Mouse (Mus musculus) brown adipose tissue, adult 24 weeks (tissue): ENCODE measurements around the gene Prx. TPM values are rescaled to one million over a fixed set of nuclear protein-coding genes. Genes with fewer than 3 reads are reported as not detected.
"Not testable (repeated sequence)": the region's sequence is repeated elsewhere in the genome, so short reads cannot be mapped to it uniquely, and the experiment has no call there.

ENCODE experiments used
- H3K27ac ChIP-seq: fragments of 200-500 bp; replicated peaks from 2 replicates; pipeline ENCODE4 v1.5.1; 2012; ENCODE audit warnings: low read depth, mild to moderate bottlenecking, low read length
- H3K4me1 ChIP-seq: fragments of 200-500 bp; 2 replicates; pipeline ENCODE4 v1.6.1; 2012; ENCODE audit warnings: low read length, mixed read lengths; ENCODE audit not compliant: control insufficient read depth, insufficient read depth, insufficient read length
- H3K4me3 ChIP-seq: fragments of 200-500 bp; 2 replicates; pipeline ENCODE4 v1.5.1; 2012; ENCODE audit warnings: low read depth, mild to moderate bottlenecking, low read length, moderate library complexity; ENCODE audit not compliant: insufficient read depth
- polyA plus RNA-seq: library from polyadenylated mRNA; stranded (reverse); fragments of >200 nt; gene quantifications from 2 replicates; pipeline ENCODE4 v1.2.4, GENCODE M21; 2012; ENCODE audit not compliant: missing spikeins, insufficient read depth, insufficient read length

Gene Prx
- polyA plus RNA-seq, 1 experiment: 0.32 TPM

DNA sequence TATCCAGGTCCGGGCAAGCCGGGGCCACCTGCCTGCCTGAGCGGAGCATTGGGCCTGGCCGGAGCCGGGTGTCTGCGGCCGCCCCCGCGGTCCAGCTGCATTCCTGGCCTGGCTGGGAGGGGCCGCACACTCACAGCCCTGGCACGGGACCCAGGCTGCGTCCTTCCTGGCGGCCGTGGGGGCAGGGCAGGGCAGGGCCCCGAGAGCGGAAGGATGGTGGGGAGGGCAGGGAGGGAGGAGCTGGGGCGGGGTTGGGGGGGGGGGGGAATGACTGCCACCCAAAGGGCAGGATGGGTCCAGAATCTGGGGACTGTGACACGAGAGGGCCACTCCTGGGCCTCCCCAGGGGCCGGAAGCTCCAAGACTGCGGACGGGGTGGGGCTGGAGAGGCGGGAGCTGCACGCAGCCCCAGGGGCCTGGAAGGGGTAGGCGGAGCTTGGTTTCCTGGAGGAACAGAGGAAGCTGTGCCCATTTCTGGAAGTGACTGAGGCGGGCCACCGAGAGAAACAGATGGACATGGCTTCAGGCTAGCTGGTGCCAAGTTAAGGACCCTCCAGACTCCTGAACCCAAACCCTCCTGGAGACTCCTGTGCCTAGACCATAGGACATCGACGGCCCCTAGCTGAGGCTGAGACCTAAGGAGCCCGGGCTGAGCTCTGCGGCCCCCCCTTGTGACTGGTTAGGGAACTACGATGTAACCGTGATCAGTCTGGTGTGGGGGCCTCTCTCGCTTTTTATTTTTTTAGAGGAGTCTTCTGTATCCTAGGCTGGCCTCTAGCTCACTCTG is 8.4 kb upstream of the Prx start:
- H3K4me3 ChIP-seq: peak overlapping the region; percentile 63
- H3K27ac ChIP-seq: peak overlapping the region; percentile 96
- H3K4me1 ChIP-seq: peaks cover 13% of the 10 kb centered on the region

DNA sequence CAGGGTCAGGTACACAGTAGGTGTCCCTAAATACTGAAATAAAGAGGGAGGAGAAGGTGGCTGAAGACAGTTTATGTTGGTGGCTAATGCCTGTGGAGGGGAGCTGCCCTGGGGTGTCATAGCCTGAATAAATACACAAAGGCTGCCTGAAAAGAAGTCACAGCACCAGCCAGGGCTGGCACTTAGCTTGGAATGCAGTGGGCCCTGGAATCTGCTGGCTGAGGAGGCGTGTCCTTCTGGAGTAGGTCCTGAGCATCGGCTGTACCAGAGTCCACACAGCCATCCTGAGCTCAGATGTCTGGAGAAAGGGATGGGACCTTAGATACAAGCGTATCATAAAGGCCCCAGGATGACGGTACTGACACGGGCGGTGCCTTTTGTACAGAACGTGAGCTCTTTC is 7.3 kb upstream of the Prx start:
- H3K4me3 ChIP-seq: no peak overlapping the region
- peaks cover 13% of the 10 kb centered on the region for H3K4me1 ChIP-seq
- peak overlapping the region; percentile 96 for H3K27ac ChIP-seq

DNA sequence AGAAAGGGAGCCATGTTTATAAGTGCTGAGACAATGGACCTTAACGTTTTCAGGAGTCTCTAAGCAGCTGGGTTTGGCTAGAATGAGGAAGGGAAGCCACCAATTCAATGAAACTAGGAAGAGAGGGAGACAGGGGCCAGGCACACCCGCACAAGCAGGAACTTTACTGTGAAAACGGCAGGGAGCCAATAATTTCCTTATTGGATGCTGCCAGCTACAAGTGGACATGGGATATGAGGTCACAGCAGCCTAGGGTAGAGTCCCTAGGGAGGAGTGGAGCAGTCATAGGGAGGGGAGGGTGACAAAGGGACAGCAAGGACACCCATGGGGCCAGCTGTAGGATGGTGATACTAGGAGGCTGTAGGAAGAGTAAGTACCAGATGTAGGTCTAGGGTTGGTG is 6.1 kb upstream of the Prx start:
- peak overlapping the region; percentile 40; the same call in 1 of the 2 replicates for H3K27ac ChIP-seq
- peaks cover 12% of the 10 kb centered on the region for H3K4me1 ChIP-seq
- no peak overlapping the region for H3K4me3 ChIP-seq

DNA sequence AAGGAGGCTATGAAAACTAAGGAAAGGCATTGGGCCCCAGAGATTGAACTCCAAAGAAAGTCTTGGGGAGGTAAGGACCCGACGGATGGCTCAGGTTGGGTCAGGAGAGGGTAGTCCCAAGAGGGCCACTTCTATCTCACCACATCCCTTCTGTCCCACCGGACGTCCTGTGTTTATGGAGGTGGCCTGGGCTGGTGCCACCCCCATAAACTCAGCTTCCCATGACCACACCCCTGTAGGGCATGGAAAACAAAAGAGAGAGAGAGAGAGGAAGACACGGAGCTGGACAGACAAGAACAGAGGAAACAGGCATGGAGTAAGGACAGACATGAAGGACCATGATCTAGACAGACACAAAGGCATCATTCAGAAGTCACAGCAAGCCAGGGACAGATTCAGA is 5.7 kb upstream of the Prx start:
- H3K4me1 ChIP-seq: peaks cover 11% of the 10 kb centered on the region
- no peak overlapping the region for H3K4me3 ChIP-seq
- H3K27ac ChIP-seq: peak overlapping the region; percentile 40; the same call in 1 of the 2 replicates

DNA sequence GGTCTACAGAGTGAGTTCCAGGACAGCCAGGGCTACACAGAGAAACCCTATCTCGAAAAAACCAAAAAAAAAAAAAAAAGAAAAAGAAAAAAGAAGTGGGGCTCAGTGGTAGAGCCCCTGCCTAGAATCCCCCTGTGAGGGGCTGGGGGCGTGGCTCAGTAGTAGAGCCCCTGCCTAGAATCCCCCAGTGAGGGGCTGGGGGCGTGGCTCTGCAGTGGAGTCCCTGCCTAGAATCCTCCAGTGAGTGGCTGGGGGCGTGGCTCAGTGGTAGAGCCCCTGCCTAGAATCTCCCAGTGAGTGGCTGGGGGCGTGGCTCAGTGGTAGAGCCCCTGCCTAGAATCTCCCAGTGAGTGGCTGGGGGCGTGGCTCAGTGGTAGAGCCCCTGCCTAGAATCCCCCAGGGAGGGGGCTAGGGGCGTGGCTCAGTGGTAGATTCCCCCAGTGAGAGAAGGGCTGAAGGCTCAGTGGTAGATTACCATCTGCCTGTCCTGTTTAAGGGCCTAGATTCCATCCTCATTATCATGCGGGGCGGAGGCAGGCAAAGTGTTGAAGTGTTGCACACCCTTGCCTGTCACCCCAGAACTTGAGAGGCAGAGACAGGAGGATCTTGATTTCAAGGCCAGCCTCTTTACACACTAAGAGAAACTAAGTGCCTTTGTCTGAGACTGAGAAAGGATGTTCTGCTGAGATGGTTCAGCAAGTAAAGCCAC is 4.3 kb upstream of the Prx start:
- H3K4me3 ChIP-seq, H3K27ac ChIP-seq: not testable (repeated sequence)
- peaks cover 11% of the 10 kb centered on the region; the same call in 1 of the 2 replicates for H3K4me1 ChIP-seq

DNA sequence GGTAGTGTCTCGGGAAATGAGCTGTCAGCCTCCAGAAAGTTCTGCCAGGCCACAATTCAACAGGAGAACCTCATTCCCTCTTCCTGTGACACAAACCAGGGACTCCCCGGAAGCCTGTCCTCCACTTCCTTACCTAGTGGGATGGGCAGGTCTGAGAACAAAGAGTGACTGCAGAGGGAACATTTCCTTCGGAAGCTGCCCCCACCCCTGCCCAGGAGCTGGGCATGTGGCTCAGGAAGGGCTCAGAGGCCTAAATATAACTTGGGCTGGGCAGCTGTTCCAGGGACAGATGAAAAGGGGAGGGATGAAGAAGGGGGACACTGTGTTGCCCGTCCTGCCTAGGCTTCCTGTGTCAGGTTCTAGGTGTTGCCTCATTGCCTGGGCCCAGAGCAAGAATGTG is 2.5 kb downstream of the Prx start:
- peaks cover 3% of the 10 kb centered on the region; the same call in 1 of the 2 replicates for H3K4me1 ChIP-seq
- H3K27ac ChIP-seq: peak overlapping the region; percentile 87
- H3K4me3 ChIP-seq: no peak overlapping the region

DNA sequence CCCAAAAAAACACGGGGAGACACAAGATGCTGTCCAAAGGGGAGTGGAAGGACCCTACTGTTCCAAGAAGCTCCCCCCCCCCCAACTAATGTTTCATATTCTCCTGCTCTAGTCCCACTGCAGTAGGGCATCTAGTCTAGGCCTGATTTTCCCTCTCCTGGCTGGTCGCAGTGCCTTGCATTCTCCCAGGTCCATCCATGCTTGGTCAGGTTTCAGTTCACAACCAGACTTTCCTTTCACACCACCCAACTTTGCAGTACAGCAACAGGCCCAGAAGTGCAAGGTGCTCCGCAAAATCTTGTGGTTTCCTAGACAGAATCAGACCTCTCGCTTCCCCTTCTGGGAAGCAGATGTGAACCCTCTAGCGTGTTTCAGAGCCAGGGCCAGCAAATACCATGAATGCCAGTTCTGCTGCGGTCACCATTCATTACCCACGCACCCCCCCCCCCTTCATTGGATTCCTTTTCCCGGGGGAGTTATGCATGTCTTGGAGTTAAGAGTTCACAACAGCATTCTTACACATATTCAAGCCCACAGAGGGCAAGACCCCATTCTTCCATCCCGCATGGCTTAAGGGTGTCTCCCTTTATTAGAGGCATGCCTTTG is 7.7 kb downstream of the Prx start:
- peaks cover 5% of the 10 kb centered on the region for H3K4me1 ChIP-seq
- H3K4me3 ChIP-seq: no peak overlapping the region
- H3K27ac ChIP-seq: no peak overlapping the region

DNA sequence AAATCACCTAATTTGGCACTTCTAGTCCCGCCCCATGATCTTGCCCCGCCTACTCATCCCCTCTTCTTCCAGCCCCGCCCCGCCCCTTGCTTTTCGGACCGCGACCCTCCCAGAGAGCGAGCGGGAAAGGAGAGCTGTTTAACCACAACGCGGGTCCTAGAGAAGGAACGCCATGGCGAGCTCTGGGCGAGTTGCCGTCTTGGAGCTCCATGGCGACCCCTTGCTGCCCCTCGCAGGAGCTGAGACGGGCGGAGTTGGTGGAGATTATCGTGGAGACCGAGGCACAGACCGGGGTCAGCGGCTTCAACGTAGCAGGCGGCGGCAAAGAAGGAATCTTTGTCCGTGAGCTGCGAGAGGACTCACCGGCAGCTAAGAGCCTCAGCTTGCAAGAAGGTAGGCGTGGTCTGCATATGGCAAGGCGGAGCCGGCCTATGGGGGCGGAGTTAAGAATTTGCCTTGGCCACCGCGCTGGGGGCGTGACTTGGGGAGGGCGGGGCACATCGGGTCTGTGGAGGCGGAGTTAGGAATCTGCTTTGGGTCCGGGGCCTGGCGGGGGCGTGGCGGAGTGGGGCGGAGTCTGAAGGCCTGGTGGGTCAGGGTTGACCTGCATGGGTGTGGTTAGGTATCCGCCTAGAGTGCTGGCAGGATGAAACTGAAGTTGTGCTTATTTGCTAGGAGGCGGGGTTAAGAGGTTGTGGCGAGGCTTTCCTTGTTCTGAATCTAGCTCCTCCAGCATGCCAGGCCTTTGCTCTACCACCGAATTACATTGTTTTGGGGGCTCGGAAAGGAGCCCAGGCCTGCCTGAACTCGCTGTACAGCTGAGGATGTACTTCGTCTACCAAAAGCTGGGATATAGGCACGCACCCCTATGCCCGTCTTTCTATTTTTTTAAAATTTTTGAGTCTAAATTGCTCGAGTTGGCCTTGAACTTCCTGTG is 8.9 kb downstream of the Prx start:
- H3K4me1 ChIP-seq: peaks cover 5% of the 10 kb centered on the region
- H3K4me3 ChIP-seq: peak overlapping the region; percentile 84
- H3K27ac ChIP-seq: peak overlapping the region; percentile 90

DNA sequence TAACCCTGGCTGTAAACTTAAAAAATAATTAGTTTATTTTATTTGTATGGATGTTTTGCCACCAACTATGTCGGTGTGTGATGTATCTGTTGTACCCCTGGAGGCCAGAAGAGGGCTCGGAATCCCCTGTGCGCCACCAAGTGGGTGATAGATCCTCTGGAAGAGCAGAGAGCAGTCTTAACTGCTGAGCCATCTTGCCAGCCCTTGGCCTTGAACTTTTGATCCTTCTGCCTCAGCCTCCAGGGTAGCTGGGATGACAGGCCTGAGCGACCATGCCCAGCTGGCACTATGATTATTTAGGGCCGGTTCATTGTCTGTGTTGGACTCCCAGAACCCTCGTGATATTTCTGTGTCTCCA is 9.5 kb downstream of the Prx start:
- H3K4me3 ChIP-seq: no peak overlapping the region; the same call in 1 of the 2 replicates
- H3K4me1 ChIP-seq: peaks cover 5% of the 10 kb centered on the region
- H3K27ac ChIP-seq: peak overlapping the region; percentile 72; the same call in 1 of the 2 replicates

DNA sequence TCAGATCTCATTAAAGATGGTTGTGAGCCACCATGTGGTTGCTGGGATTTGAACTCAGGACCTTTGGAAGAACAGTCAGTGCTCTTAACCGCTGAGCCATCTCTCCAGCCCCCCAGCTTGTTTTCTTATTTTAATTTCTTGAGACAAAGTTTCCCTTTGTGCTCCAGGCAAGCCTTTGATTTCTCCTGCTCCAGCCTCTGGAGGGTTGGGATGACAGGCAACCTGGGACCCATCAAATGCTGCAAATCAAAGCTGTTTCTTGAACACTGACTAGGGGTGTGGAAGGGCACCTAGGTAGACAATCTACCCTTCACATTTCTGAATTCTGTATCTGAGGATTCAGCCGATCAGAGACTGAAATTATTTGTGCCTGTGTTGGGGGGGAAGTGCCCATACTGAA is 11.7 kb downstream of the Prx start:
- Histone ChIP-seq H3K27ac (no peak overlapping the region), H3K4me1 (peaks cover 5% of the 10 kb centered on the region), H3K4me3 (no peak overlapping the region)

DNA sequence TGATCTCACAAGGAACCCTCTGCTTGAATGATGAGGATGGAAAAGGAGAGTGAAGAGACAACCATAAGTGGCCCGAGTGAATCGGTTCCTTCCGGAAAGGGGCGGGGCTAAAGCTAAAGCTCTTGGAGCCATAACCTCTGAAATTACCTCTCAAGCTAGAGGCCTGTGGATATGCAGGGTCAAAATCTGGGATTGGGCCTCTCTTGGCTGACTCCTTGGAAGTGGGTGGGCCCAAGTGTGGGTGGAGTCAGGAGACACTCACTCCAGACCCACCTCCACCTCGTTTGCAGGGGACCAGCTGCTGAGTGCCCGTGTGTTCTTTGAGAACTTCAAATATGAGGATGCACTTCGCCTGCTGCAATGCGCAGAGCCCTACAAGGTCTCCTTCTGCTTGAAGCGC is 15.8 kb downstream of the Prx start:
- Histone ChIP-seq H3K4me3 (no peak overlapping the region), H3K4me1 (no peaks in the 10 kb centered on the region), H3K27ac (no peak overlapping the region)

DNA sequence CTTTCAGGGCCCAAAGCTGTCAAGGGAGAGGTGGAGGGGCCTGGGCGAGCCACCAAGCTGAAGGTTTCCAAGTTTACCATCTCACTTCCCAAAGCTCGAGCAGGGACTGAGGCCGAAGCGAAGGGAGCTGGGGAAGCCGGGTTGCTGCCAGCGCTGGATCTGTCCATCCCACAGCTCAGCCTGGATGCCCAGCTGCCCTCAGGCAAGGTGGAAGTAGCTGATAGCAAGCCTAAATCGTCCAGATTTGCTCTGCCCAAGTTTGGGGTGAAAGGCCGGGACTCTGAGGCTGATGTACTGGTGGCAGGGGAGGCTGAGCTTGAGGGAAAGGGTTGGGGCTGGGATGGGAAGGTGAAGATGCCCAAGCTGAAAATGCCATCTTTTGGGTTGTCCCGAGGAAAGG is 19.2 kb downstream of the Prx start:
- no peak overlapping the region for H3K4me3 ChIP-seq
- H3K27ac ChIP-seq: no peak overlapping the region
- no peaks in the 10 kb centered on the region for H3K4me1 ChIP-seq

DNA sequence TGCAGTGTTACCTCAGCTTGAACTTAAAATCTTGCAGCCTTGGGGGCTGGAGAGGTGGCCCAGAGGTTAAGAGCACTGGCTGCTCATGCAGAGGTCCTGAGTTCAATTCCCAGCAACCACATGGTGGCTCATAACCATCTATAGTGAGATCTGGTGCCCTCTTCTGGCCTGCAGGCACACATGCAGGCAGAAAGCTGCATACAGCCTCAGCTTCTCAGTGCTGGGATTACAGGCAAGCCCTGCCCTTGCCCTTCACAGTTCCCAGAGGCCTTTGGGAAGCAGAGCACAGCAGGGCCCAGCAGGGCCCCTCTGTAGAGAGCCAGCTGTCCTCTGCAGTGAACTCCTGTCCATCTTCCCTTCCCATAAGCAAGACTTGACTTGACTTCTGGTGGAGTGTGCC is 21.0 kb downstream of the Prx start:
- Histone ChIP-seq H3K4me3 (no peak overlapping the region), H3K4me1 (no peaks in the 10 kb centered on the region), H3K27ac (no peak overlapping the region)

DNA sequence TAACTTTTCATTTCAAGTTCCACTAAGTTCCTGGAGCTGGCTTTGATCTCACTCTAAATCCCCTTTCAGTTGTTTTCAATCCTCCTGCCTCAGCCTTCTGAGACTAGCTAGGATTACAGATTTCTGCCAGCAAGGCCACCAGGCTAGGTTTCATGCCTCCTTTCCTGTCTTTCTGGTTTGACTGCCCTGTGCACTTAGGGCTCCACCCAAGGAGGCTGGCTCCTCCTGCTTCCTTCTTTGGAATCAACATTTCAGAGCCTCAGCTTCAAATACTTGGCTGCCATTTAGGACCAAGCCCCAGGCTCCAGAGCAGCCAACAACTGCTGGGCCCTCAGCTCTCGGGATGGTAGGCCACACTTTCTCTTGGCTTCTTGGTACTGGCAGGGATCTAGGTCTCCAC is 21.5 kb downstream of the Prx start:
- Histone ChIP-seq H3K27ac (no peak overlapping the region), H3K4me1 (no peaks in the 10 kb centered on the region), H3K4me3 (no peak overlapping the region)

DNA sequence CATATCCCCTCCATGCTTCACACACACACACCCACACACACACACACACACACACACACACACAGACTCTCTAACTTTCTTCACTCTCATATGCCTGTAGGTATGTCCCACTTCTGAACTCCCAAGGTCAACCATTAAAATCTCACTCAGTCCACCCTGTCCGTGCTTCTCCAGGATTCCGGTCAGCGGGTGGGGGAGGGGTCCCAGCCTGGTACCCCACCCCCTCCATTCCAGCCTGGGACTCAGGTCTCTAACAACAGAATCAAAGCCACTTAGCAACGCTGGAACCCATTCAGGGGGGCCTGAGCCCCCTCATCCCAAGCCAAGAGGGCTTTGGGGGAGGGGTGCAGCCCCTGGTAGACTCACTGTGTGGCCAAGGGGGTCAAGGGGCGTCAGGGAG is 23.8 kb downstream of the Prx start, which contains the start of gene Hipk4:
Hipk4 (plus strand) TSS at position 301 of the 400 bp plus-strand sequence.
- no peaks in the 10 kb centered on the region for H3K4me1 ChIP-seq
- H3K4me3 ChIP-seq: no peak within 1 kb of the TSS
- H3K27ac ChIP-seq: no peak within 1 kb of the TSS
